Mouse (Mus musculus): ENCODE results near the gene Mgst1.

DNA sequence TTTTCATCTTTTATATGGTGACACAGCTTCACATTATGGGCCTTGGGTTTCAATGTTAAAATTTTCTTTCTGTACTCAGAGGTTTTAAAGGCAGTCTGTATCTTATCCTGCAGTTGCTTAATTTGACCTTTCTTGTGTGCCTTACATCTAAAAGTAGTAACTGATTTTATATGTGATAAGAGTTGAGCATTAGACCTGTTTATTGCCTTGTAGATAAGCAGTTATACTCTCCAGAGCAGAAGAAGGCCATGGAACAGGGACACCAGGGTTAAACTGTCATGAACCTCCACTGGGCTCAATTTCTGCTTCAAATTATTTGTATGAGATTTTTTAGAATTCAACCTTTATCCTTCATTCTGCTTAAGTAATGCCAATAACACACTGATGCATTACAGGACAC, 35.6 kb upstream of the Mgst1 start:
- TF ChIP-seq CTCF (IDR thresholded peaks at IDR 0.05; ENCODE audit: extremely low read depth, insufficient read depth, low read length) (no peak), POLR2A (IDR thresholded peaks at IDR 0.05; ENCODE audit: extremely low read depth, insufficient read depth, low read length) (no peak)

All from cortical plate, adult 2 months (tissue).